Mouse (Mus musculus): ENCODE data around the gene Fpr-rs3. TPM values are rescaled to one million over a fixed set of nuclear protein-coding genes. Genes with fewer than 3 reads are reported as not detected.

Gene Fpr-rs3
- not detected in 2 replicates for polyA plus RNA-seq (2016; fragmentation: Nextera tagmentation; extraction: Ambion mirVana)

DNA sequence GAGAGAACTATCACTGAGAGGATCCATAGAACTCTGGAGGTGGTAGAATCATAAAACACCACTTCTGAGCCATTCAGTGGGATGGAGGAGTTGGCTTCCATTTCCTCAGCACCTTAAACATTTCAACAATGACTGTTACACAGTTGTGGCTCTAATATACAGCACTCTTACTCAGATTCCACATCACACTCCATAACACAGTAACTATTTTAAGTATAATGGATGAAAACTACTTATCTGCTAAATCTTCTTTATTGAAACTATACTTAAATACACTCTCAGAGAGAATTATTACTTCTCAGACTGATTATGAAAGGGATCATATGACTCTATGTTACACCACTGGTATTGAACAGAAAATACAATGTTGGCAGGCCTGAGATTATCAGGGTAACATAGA lies at the start of gene Fpr-rs3:
Fpr-rs3 (minus strand) TSS at position 101 of the 400 bp plus-strand sequence.
- Histone ChIP-seq H3K9me3 (replicated peaks) (no peaks in the 10 kb centered on the region; the same call in 1 of the 2 replicates), H3K4me2 (no peak within 1 kb of the TSS), H3K36me3 (no peaks in the 10 kb centered on the region), H3K9ac (no peak within 1 kb of the TSS), H3K27me3 (replicated peaks) (no peaks in the 10 kb centered on the region), H3K4me3 (no peak within 1 kb of the TSS), H3K4me1 (no peaks in the 10 kb centered on the region), H3K27ac (no peak within 1 kb of the TSS)
- no peak for ATAC-seq

GRCm38 (mm10) chr17:20596323-20596722 lies 28.4 kb downstream of the Fpr-rs3 start, which contains the start of gene Vmn2r110:
TSS of gene Vmn2r110 (minus strand) at chr17:20596423.
- Histone ChIP-seq H3K27me3 (replicated peaks) (no peaks in the 10 kb centered on the region), H3K27ac (no peak within 1 kb of the TSS), H3K9ac (no peak within 1 kb of the TSS), H3K4me1 (no peaks in the 10 kb centered on the region), H3K4me2 (no peak within 1 kb of the TSS), H3K36me3 (no peaks in the 10 kb centered on the region), H3K9me3 (replicated peaks) (0 out of 2 replicates have a peak, but pooled peaks cover 2% of the 10 kb centered on the region), H3K4me3 (no peak within 1 kb of the TSS)
- no peak for ATAC-seq
- WGBS (ENCODE audit: insufficient replicate concordance), result 13% methylated on average over 1 of the region's 1 CpGs

Other genes starting within 250 kb of the Fpr-rs3 start
- gene Vmn1r224, start 210.7 kb downstream of the Fpr-rs3 start, polyA plus RNA-seq (2016; fragmentation: Nextera tagmentation; extraction: Ambion mirVana), result not detected in 2 replicates
- not detected in 2 replicates for gene Vmn2r108, start 143.5 kb downstream of the Fpr-rs3 start, polyA plus RNA-seq (2016; fragmentation: Nextera tagmentation; extraction: Ambion mirVana)
- gene Vmn1r225, start 126.7 kb downstream of the Fpr-rs3 start, polyA plus RNA-seq (2016; fragmentation: Nextera tagmentation; extraction: Ambion mirVana), result not detected in 2 replicates
- gene Vmn2r109, start 60.1 kb downstream of the Fpr-rs3 start, polyA plus RNA-seq (2016; fragmentation: Nextera tagmentation; extraction: Ambion mirVana), result not detected in 2 replicates
- gene Vmn2r110, start 28.5 kb downstream of the Fpr-rs3 start, polyA plus RNA-seq (2016; fragmentation: Nextera tagmentation; extraction: Ambion mirVana), result 0.04 TPM in 1 of 2 replicates, not detected in the other
- not detected in 2 replicates for gene Vmn1r226, start 58.0 kb upstream of the Fpr-rs3 start, polyA plus RNA-seq (2016; fragmentation: Nextera tagmentation; extraction: Ambion mirVana)
- gene Vmn1r227, start 105.0 kb upstream of the Fpr-rs3 start, polyA plus RNA-seq (2016; fragmentation: Nextera tagmentation; extraction: Ambion mirVana), result not detected in 2 replicates
- not detected in 2 replicates for gene Vmn1r228, start 161.3 kb upstream of the Fpr-rs3 start, polyA plus RNA-seq (2016; fragmentation: Nextera tagmentation; extraction: Ambion mirVana)
- gene Vmn1r229, start 186.7 kb upstream of the Fpr-rs3 start, polyA plus RNA-seq (2016; fragmentation: Nextera tagmentation; extraction: Ambion mirVana), result not detected in 2 replicates
- not detected in 2 replicates for gene Vmn1r230, start 215.6 kb upstream of the Fpr-rs3 start, polyA plus RNA-seq (2016; fragmentation: Nextera tagmentation; extraction: Ambion mirVana)